Mouse (Mus musculus) hematopoietic stem cell, adult 5-6 weeks (primary cell): Measurements from ENCODE around the gene Sgms1. TPM values are rescaled to one million over a fixed set of nuclear protein-coding genes. Genes with fewer than 3 reads are reported as not detected.
A peak's percentile ranks its signal among the peaks of the same experiment; 100 is the strongest.

Source experiments
- ATAC-seq, 2 experiments: fragments of 125-278 bp in 1 of 2; replicated peaks in 1 of 2; 2 replicates each; pipeline ENCODE4 v1.8.0; 2016 to 2017; ENCODE audit warnings: inconsistent platforms in 2 of 2, mild to moderate bottlenecking in 2 of 2, moderate number of reproducible peaks in 2 of 2, low read depth in 1 of 2, moderate TSS enrichment in 1 of 2; ENCODE audit not compliant: low FRiP score in 2 of 2, poor library complexity in 2 of 2, severe bottlenecking in 2 of 2, insufficient read depth in 1 of 2, low TSS enrichment in 1 of 2
- total RNA-seq: library from RNA; stranded (forward); fragments of 172-1452, 232-1000 nt; gene quantifications from 2 replicates; pipeline ENCODE4 v1.2.3, GENCODE M21; 2017

Gene Sgms1
- total RNA-seq, 1 experiment from 2014 or later, result 79.2 TPM

DNA sequence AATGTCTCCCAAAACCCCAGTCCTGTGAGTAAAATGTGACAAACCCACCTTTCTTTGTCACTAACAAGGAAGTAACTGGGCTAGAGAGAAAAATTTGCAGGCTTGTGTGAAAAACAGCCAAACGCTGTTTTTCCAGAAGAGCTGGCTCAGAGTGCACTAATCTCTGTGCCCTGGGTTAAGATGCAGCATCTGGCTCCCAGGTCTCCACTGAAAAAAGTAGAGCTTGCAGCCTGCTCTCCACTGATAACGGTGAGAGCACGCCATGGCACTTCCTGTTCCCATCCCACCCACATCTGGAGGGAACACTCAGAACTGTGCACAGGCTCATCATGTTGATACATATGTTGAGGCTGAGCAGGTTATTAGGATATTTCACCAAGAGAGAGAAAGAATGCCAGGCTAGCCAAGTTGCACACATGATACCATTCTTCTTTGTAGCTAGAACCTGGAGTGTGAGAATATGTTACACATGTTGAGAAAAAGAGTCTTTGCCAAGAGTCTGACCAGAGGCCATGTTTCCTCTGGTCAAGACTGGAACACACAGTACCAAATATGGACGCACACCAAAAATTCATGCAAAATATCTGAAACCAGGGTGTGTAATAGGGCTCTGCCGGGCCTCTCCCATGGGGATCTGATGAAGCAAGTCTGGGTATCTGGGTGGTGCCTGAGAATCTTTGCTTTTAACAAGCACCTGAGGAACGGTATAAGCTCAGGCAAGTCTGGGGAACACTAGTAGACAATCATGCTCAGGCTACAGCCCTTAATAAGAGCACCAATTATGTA lies 116.8 kb downstream of the Sgms1 start:
- ATAC-seq, result peak; percentile 30 to 48; a peak in 3 of 4 replicates

DNA sequence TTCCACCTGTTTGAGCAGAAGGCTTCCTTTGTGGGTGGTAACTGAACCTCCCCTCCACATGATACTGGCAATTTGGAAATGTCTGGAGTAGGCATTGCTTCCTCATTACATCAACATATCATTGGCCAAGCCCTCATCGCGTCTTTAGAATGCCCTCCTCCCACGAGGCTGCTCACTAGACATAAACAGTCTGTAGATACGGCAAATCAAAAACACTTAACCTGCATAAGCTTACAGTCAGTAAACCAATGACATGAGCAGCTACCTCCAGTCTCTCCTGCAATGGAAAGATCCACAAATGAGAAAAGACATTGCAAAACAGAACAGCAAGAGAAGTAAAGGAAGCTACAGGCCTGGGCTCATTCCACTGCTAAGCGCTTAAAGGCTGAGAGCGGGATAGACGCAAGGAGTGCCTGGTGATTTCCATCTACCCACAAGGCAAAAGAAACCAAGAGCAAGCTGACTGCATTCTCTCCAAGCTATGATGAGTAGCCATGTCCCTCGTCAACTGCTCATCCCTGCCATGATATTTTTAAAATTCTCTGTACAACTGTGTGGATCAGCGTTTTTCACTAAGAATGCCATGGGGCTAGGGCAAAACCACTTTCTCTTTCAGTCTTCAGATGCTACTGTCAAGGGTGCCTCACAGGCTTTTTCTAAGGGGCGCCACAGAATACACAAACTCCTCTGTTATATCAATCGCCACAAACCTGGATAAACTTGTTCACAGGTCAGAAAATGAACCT lies 117.9 kb downstream of the Sgms1 start:
- 0 out of 4 replicates have a peak, but pooled peaks of 1 of the 2 experiments have one; percentile 5 for ATAC-seq

- ATAC-seq, result no peak
Observed at GRCm38 (mm10) chr19:32269844-32270176, 119.7 kb downstream of the Sgms1 start.

DNA sequence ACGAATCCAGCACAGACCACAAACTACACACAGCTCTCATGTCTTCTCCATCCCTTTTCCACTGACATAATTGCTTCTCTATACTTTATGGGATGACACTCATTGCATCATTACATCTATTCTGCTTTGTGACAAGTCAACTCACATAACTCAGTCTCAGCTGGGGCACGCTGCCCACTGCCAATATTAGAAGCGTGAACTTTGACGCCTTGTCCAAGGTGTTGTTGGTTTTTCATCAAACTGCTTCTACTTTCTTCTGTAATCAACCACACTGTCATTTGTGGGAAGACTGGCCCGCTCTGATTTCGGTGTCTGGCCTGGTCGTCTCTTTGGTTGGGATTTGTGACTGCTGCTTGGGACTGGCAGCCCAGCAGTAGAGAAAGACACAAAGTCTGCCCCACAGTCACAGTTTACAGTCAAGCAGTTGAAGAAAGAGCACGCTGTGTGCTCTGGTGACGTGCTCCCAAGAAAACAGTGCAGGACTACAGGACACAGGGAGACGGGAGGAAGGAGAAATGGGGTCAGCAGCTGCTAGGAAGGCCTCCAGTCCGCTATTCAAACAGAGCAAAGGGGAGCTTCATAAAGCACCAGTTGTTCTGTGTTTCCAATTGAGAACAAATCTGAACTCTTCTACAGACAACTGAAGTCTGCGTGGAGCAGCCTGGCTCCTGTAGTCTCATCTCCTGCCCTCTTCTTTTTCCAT lies 120.2 kb downstream of the Sgms1 start:
- no peak for ATAC-seq

- no peak for ATAC-seq
Observed at GRCm38 (mm10) chr19:32268562-32268961, 121.0 kb downstream of the Sgms1 start.

GRCm38 (mm10) chr19:32266385-32267252 lies 122.9 kb downstream of the Sgms1 start:
- ATAC-seq, result peak; percentile 74 to 84; a peak in 3 of 4 replicates

DNA sequence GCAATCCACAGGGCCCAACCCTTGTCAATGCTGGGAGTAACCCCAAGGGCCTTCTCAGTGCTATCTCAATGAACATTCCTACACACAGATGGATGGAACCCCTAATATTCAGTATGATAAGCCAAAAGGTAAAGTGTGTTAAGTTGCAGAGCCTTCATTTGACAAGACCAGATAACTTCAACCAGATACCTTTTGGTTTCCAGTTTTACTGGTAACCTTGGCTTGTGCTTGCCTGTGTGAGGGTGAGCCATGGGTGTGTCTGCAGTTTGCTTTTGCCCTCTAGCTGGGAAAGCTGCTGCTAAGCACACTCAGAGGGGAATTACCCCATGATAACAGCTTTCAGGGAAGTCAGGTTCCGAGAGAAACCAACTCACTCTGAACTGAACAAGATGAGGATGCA lies 125.8 kb downstream of the Sgms1 start:
- ATAC-seq, result no peak

DNA sequence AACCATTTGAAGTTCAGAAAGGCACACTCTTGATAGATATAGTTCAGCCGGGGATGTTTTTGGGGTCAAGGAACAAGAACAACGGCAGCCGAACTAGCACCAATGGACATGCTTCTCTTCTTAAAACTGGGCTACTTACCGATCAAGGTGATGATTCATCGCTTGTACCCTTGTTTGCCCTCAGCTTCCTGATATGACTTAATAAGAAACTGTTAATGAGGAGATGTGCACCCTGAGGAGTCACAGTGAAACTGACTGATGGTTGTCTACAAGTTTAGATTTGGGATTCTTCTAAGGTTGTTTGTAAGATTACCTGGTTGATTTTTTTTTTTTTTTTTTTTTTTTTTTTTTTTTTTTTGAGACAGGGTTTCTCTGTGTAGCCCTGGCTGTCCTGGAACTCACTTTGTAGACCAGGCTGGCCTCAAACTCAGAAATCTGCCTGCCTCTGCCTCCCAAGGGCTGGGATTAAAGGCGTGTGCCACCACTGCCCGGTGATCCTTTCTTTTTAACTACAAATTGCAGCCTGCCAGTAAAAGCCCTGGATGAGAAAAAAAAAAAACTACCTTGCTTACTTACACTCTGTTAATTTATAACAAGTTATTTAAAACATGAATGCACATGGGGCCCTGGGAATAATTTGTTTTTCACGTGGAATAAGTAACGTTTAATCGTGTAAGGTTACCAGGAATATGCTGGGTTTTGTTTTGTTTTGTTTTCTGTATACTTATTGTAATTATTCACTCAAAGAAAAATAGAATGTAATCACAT lies 126.5 kb downstream of the Sgms1 start:
- ATAC-seq, result no peak

- ATAC-seq, result no peak; a peak in 1 of 4 replicates
Observed at GRCm38 (mm10) chr19:32260869-32261688, 128.4 kb downstream of the Sgms1 start.

DNA sequence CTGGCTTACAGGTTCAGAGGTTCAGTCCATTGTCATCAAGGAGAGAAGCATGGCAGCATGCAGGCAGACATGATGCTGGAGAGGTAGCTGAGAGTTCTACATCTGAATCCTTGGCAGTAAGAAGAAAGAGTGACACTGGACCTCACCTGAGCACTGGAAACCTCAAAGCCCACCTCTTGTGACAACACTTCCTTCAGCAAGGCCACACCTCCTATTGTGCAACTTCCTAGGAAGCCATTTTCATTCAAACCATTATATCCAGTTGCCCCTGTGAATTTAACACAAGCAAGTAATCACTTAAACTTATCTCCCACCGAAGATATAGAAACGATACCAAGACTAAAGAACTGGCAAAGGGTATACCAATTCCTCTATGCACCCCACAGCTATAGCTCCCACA lies 129.7 kb downstream of the Sgms1 start:
- no peak for ATAC-seq

GRCm38 (mm10) chr19:32259048-32259447 lies 130.5 kb downstream of the Sgms1 start:
- peak; percentile 10 to 38; a peak in 1 of 4 replicates for ATAC-seq

- ATAC-seq, result no peak
Observed at GRCm38 (mm10) chr19:32258146-32258545, 131.4 kb downstream of the Sgms1 start.

DNA sequence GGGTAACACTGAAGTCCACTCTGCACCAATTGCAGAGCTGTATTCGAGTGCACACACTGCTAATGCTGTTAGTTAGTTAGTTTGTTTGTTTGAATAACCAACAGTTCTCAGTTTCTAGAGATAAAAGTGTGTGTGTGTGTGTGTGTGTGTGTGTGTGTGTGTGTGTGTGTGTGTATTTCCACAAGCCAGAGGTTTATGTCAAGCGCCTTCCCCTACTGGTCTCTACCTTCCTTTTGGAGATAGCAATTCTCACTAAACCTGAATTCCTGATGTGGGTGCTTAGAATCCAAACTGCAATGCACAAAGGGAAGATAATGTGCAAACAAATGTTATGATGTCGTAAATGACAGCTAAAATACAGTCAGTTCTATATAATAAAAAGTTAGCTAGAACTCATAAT lies 131.9 kb downstream of the Sgms1 start:
- no peak for ATAC-seq

- ATAC-seq, result peak in 1 of 2 experiments; percentile 37; a peak in 1 of 4 replicates
Observed at GRCm38 (mm10) chr19:32256706-32257415, 132.7 kb downstream of the Sgms1 start.

GRCm38 (mm10) chr19:32255429-32256185 lies 133.9 kb downstream of the Sgms1 start:
- ATAC-seq, result no peak
